Mouse (Mus musculus) cortical plate, adult 2 months (tissue): Measurements from ENCODE around the gene Ccng2.

Experiments used
- CTCF ChIP-seq: fragments of 200-500 bp; IDR thresholded peaks from 2 replicates; pipeline ENCODE4 v1.5.1; 2011; ENCODE audit warnings: mild to moderate bottlenecking, control low read depth, low read length; ENCODE audit not compliant: insufficient read depth; ENCODE audit errors: extremely low read depth
- POLR2A ChIP-seq: fragments of 200-500 bp; IDR thresholded peaks from 2 replicates; pipeline ENCODE4 v1.6.1; 2011; ENCODE audit warnings: mild to moderate bottlenecking, low read length, control low read depth; ENCODE audit not compliant: insufficient read depth; ENCODE audit errors: extremely low read depth

DNA sequence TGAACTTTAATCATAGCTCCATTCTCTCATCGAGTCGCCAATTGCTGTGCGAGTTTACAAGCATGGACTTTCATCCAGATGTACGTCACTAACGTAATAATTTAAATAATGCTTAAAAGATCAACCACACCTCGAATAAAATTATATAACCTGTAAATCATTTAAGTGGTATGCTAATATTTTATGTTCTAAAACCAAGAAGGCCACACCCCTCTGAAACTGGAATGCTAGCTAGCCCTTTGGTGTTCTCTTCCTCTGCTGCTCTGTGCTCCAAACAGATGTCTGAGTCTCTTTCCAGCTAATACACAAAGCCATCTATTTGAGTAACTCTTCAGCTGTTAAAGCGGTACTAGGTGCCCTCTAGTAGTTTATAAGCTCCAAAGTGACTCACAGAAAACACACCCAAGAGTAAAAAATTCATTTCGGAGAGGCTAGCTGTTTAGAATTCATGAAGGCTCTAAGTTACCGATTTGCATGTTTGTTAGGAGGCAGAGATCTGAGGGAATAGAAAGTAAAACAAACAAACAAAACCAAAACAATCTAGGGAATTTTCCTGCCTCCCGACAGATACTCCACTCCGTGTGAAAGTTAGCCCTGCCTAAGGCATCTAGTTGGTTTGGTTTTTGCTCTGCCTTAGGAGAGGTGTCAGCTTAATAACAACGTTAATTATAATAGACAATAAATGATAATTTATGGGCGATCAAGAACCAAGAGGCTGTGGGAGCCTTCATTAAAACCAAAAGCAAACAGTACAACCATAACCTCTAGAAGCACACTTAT, 1.1 kb upstream of the Ccng2 start:
- TF ChIP-seq CTCF (no peak), POLR2A (no peak)
